Mouse (Mus musculus): ENCODE data around the gene Gatm. TPM values are rescaled to one million over a fixed set of nuclear protein-coding genes. Genes with fewer than 3 reads are reported as not detected.

The Gatm gene
- polyA plus RNA-seq, 1 experiment from 2014 or later: 5.2 TPM

- H3K27me3 ChIP-seq (ENCODE audit: low read depth, poor library complexity, severe bottlenecking): no peaks in the 10 kb centered on the region
- no peak for DNase-seq (ENCODE audit: low spot score)
- WGBS: 80% methylated on average over 4 of the region's 4 CpGs
- H3K27ac ChIP-seq: no peak overlapping the region
- no peaks in the 10 kb centered on the region for H3K36me3 ChIP-seq
- H3K9me3 ChIP-seq (replicated peaks): no peaks in the 10 kb centered on the region
- H3K4me1 ChIP-seq: no peaks in the 10 kb centered on the region
- no peak overlapping the region for H3K4me3 ChIP-seq
Observed at GRCm38 (mm10) chr2:122570430-122570829, 40.7 kb downstream of the Gatm start.

- Histone ChIP-seq H3K27me3 (ENCODE audit: low read depth, poor library complexity, severe bottlenecking) (no peaks in the 10 kb centered on the region), H3K36me3 (no peaks in the 10 kb centered on the region), H3K9me3 (replicated peaks) (no peaks in the 10 kb centered on the region), H3K4me3 (no peak overlapping the region), H3K4me1 (no peaks in the 10 kb centered on the region), H3K27ac (no peak overlapping the region)
- WGBS: 18% methylated on average over 3 of the region's 3 CpGs
- DNase-seq (ENCODE audit: low spot score): peak; percentile 65
Observed at GRCm38 (mm10) chr2:122569439-122569838, 41.7 kb downstream of the Gatm start.

- DNase-seq (ENCODE audit: low spot score): no peak
- WGBS: 100% methylated on average over 1 of the region's 1 CpGs
- Histone ChIP-seq H3K4me1 (no peaks in the 10 kb centered on the region), H3K4me3 (no peak overlapping the region), H3K27ac (no peak overlapping the region), H3K9me3 (replicated peaks) (no peaks in the 10 kb centered on the region), H3K27me3 (ENCODE audit: low read depth, poor library complexity, severe bottlenecking) (no peaks in the 10 kb centered on the region), H3K36me3 (no peaks in the 10 kb centered on the region)
Observed at GRCm38 (mm10) chr2:122562251-122562650, 48.9 kb downstream of the Gatm start.

GRCm38 (mm10) chr2:122561221-122561620 is 49.9 kb downstream of the Gatm start:
- Histone ChIP-seq H3K27me3 (ENCODE audit: low read depth, poor library complexity, severe bottlenecking) (no peaks in the 10 kb centered on the region), H3K27ac (no peak overlapping the region), H3K4me1 (no peaks in the 10 kb centered on the region), H3K36me3 (no peaks in the 10 kb centered on the region), H3K4me3 (no peak overlapping the region), H3K9me3 (replicated peaks) (no peaks in the 10 kb centered on the region)
- DNase-seq (ENCODE audit: low spot score): no peak
- 93% methylated on average over 5 of the region's 5 CpGs for WGBS

- Histone ChIP-seq H3K9me3 (replicated peaks) (no peaks in the 10 kb centered on the region), H3K27ac (no peak overlapping the region), H3K27me3 (ENCODE audit: low read depth, poor library complexity, severe bottlenecking) (no peaks in the 10 kb centered on the region), H3K36me3 (no peaks in the 10 kb centered on the region), H3K4me1 (no peaks in the 10 kb centered on the region), H3K4me3 (no peak overlapping the region)
- 42% methylated on average over 2 of the region's 2 CpGs for WGBS
- no peak for DNase-seq (ENCODE audit: low spot score)
Observed at GRCm38 (mm10) chr2:122558317-122558716, 52.8 kb downstream of the Gatm start.

MicroRNAs encoded within 50 kb of the gene (microRNA counts, 519-probe panel; counts per million panel counts)
- microRNA mmu-miR-147: 684 counts per million, percentile 72 among the panel's probes with 10 or more counts

Small RNA genes within 50 kb of the gene (microRNA-seq; reads per million reads assigned to microRNA genes)
- gene Mir147: 6.7 reads per million, percentile 13 among the genes with 10 or more reads in this experiment

Other genes starting within 250 kb of the Gatm start
- gene Shf, start 242.1 kb downstream of the Gatm start, polyA plus RNA-seq (2016; fragmentation: Nextera tagmentation; extraction: Ambion mirVana): 5.4 TPM in 2 replicates
- 0.09 TPM in 1 of 2 replicates, not detected in the other for gene Slc28a2, start 184.8 kb downstream of the Gatm start, polyA plus RNA-seq (2016; fragmentation: Nextera tagmentation; extraction: Ambion mirVana)
- not detected in 2 replicates for gene Gm14085, start 126.4 kb downstream of the Gatm start, polyA plus RNA-seq (2016; fragmentation: Nextera tagmentation; extraction: Ambion mirVana)
- 0.25 TPM in 1 of 2 replicates, not detected in the other for gene AA467197, start 25.7 kb upstream of the Gatm start, polyA plus RNA-seq (2016; fragmentation: Nextera tagmentation; extraction: Ambion mirVana)
- gene Slc30a4, start 91.4 kb upstream of the Gatm start, polyA plus RNA-seq (2016; fragmentation: Nextera tagmentation; extraction: Ambion mirVana): 4.9 TPM in 2 replicates
- 59.2 and 62.6 TPM in 2 replicates for gene Bloc1s6, start 127.2 kb upstream of the Gatm start, polyA plus RNA-seq (2016; fragmentation: Nextera tagmentation; extraction: Ambion mirVana)
- gene Sqor, start 153.9 kb upstream of the Gatm start, polyA plus RNA-seq (2016; fragmentation: Nextera tagmentation; extraction: Ambion mirVana): 2.7 and 3.7 TPM in 2 replicates